Mouse (Mus musculus) ovary, adult 18-20 months (tissue): ENCODE measurements around the gene Stra6.
A peak's percentile ranks its signal among the peaks of the same experiment; 100 is the strongest.

Experiments used
- DNase-seq: peaks from one replicate; pipeline ENCODE4 v3.0.0; 2022; ENCODE audit warnings: low spot score, mixed read lengths

The Stra6 gene

DNA sequence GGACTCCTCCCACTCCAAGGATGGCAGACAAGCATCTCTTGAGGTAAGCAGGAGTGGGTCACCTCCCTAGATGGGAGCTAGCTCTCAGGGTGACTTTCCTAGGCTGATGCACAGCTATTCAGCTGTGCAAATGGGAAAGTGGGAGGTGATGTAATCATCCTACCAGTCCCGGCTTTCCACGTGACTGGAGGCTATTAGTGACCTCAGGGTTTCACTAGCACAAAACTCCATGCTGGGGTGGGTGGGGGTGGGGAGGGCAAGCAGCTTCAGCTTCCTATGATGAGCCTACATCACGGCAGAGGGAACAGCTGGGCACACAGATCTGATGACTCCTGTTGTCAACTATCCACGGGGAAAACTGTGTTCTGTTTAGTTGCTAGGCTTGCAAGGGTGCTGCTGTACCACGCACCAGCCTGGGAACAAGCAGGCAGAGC is 111.2 kb downstream of the Stra6 start:
- no peak for DNase-seq

DNA sequence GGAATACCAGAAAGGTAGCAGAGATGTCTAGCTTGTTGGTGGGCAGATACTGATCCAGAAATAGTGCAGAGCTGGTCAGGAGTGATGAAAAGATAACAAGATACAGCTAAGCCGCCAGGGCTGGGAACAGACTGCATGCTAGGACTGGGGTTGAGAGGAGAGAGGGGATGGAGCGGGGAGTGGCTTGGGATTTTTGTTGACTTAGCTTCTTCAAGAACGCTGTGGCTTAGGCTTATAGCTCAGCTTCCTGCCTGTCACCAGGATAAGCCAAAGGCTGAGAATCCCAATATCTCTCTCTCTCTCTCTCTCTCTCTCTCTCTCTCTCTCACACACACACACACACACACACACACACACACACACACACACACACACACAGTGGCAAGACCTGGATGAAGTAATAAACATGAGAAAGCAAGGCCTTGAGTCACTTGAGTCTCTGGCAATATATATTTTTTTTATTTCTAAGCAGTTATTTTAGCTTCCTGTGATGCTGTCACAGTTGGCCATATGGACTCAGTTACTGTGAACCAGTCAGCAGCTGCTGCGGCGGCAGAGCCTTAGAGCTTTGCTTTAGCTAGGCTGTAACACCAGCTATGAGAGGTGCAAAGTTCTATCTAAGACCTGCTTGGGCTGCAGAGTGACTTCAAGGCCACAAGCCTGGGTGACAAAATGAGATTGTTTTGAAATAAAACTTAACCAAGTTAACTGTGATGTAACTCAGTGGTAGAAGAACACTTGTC is 112.3 kb downstream of the Stra6 start:
- DNase-seq, result no peak

DNA sequence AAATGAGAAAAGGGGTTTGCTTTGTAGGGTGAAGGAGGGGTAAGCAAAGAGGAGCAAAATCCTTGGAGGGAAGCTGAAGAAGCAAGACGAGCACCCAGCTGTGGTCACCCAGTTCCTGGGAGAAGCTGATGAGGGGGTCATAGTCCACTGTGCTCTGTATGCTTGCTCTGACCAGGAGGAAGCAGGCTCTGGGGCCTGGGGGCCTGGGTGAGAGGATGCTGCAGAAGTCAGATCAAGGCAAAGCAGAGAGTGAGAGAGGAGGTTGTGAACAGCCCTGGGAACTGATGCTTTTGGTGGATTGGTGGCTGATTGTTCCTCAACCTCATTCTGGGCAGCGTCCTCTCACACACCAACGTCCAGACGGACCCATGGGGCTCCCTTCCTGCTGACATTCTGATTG is 113.6 kb downstream of the Stra6 start:
- DNase-seq, result no peak

DNA sequence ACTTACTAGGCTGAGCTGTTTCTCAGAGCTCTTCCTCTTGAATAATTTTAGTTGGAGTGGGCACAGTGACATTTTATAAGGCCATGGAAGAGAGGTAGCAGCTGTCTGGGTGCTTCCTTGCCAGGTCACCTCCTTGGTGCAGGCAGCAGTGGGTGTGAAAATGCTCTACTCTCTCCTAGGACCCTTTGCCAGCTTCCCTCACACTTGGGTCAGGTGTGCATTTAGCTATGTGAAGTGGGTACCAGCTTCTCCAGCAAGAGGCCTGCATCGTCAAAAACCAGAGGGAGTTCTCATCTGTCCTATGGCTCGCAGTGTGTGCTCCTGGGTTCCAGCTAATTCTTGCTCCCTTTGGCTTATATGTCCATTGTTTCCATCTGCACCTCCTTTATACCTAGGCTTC is 115.8 kb downstream of the Stra6 start:
- DNase-seq, result no peak

DNA sequence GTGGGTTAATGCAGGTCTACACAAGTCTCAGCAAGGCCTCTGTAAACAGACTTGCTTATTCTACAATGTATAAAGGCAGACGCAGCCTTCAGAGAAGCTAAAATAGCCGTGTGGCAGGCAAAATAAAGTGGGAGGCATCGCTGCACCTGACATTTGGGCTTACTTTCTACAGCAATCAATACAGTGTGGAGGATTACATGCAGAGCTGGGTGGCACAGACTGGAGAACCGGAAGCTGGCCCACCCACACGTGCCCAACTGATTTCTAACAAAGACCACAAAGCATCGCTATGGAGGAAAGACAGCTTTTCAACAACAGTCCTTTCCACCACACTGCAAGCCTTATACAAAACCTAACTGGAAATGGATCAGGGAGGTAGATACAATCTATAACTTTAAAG is 120.9 kb downstream of the Stra6 start:
- no peak for DNase-seq

DNA sequence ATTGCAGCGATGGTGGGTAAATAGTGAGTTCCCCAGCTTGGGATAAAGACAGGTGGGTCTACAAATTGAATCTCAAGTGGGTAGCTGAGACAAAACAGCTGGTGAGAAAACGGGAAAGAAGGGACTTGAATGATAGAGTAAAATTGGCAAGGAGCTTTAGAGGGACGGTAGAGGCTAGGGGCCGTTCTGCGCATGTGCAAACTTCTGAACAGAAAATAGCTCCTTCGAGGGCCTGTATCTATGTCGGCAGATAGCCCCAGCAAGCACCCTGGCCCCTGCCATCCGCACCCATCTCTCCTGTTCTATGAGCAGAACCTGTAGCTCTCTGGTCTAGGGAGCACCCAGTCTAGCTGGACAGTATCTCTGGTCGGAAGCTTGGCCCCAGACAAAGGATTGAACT is 130.6 kb downstream of the Stra6 start:
- DNase-seq, result no peak

DNA sequence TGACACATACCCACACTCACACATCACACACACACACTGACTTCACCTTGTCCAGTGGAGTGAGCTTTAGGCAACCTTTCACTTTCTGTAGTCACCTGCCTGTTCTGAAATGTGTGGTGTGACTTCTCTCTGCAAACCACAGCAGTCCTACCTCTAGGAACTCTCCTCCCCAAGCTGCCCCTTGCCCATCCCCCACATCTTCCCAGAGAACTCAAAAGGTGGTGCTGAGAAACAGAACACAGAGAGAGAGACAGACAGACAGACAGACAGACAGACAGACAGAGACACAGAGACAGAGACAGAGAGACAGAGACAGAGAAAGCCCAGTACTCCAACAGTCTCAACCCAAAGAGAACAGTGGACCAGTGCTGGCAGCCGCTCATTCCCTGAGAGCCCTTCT is 132.1 kb downstream of the Stra6 start:
- DNase-seq, result no peak

DNA sequence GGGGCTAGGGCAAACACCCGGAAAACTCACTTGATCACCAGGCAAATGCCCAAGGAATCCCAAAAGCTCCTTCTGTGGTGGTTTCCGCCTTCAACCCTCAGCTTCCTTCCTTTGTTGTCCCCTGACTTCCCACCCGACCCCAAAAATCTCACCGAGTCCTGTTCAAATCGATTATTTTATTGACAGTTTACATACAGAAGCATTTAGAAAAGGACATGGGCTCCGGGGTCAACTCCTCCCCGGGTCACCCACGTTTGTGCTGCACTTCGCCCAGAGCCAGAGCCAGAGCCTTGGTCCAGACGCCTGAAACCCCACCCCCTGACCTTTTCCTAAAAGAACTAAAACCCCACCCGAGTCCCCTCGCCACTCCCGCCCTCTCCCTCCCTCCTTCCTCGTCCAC is 132.6 kb downstream of the Stra6 start:
- no peak for DNase-seq

DNA sequence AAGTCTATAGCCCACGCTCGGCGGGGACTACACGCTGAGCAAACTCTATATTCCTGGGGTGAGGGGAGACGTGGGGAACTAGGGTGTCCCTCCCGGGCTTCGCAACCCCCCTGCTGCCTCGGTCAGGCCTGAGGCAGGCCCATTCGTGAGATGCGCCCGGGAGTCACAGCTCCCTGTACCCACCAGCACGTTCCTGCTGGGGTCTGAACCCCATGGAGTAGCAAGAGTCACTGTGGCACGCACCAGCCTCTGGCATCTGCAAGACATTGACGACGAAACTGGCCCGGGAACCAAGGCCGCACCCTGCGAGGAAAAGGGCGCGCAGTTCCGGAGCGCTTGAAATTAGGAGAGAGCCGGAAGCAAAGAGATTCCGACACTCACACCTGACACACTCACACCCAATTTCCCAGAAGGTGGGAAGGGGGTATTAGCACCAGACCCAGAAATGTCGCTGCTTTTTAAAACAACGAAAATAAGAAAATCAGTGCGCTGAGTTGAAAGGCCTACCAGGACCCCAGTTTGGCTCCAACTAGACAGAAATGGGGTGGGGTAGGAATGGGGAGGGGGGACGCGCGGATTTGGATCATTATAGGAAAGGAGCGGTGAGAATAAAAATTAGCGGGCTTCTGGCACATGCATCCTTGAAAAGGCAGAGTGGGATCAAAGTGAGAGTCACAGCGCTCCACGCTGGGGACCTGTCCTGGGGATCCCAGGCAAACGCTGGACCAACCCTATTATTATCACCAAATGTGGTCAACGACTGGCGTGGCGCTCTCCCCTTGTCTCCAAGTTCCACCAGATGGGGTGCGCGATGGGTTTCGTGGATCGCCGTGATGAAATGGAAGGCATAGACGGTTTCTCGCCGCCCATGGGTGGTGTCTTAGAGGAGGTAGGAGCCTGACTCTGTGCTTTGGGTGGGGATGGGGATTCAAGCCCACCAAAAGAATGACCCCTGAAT is 133.3 kb downstream of the Stra6 start:
- DNase-seq, result no peak

DNA sequence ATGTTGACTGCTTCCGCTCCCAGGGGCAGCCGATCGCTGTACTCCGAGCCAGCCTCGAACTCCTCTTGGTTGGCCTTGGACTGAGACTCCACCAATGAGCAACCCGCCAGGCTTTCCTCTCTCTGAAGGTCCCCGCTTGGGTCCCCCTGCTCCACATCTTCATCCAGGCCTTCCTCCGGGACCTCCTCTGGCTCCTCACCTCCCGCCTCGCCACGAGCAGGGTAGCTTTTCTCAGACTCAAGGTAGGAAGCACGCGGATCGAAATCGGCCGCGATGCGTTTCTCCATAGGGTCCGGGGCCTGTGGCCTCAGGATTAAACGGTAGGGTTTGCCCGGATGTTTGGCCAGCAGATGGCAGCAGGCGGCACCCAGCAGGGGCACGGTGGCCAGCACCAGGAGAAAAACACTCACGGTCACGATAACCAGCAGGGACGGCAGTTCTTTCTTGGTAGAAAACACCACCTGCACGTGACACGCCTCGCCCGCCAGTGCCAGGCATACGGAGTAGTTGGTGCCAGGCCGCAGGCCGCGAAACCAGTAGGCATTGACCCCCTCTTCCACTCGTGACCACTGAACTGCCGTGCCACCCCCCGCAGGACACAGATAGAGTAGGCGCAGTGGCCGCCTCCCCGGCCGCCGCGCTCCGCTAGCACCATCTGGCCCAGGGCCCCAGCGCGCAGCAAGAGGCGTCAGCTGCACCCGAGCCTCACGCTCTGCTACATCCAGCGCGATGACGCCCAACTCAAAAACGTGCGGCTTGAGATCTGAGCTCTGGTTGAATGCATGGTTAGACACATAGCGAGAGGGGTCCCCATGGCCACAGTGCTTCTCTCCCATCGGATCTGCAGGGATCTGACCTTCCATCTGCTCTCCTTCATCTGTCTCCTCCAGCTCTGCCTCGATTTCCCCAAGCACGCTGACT is 134.5 kb downstream of the Stra6 start:
- DNase-seq, result peak; percentile 41

DNA sequence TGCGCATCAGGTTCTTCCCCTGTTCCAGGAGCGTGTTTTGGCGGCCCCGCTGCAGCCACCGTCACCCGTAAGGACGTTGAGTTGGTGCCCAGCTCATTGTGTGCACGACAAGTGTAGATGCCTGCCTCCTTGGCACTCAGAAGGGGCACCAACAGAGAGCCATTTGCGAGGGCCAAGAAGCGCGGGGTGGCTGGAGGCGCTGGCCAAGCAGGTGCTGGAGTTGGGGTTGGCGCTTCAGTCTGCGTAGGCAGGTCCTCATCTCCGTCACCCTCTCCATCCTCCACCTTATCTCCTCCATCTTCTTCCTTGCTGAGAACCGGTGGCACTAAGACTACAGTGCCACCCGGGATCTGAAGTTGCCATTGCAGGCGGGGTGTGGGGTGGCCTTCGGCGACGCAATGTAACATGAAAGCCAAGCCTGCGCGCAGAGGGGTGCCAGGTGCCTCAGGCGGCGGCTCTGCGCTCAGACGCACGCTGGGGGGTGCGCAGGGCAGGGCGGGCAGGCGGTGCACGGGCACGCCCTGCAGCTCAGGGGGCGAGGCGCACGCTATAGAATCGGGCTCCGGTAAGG is 135.3 kb downstream of the Stra6 start:
- DNase-seq, result no peak

DNA sequence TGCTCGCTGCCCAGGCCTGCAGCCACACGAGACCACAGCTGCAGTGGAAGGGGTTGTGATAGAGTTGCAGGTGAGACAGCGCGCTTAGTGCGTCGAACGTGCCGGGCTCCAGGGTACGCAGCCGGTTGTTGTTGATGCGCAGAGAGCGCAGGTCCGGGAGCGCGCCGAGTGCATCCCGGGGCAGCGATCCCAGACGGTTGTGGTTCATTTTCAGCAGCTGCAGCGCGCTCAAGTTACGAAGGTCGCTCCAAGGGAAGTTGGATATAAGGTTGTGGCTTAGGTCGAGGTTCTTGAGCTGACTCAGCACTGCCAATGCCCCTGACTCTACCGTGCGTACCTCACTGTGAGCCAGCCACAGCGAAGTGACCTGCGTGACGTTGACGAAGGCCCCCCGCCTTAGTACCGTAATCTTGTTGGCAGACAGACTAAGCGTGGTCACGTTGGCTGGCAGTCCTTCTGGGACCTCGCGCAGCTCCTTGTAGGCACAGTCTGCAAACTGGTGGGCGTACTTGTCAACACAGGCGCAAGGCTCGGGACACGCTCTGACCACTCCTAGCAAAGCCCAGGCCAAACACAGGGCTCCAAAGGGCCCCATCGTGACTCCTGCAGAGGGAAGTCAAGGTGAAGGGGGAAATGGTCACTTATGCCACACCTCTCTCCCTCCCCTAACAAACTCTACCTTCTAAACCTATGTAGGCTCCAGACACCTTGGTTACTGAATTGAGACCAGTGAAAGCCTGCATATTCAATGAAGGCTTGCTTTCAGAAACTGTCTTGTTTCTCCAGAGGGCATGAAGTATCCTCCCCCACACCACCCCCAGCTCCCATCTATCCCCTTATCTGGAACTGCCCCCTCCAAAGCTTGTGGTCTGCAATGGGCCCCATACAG is 136.0 kb downstream of the Stra6 start:
- DNase-seq, result no peak

DNA sequence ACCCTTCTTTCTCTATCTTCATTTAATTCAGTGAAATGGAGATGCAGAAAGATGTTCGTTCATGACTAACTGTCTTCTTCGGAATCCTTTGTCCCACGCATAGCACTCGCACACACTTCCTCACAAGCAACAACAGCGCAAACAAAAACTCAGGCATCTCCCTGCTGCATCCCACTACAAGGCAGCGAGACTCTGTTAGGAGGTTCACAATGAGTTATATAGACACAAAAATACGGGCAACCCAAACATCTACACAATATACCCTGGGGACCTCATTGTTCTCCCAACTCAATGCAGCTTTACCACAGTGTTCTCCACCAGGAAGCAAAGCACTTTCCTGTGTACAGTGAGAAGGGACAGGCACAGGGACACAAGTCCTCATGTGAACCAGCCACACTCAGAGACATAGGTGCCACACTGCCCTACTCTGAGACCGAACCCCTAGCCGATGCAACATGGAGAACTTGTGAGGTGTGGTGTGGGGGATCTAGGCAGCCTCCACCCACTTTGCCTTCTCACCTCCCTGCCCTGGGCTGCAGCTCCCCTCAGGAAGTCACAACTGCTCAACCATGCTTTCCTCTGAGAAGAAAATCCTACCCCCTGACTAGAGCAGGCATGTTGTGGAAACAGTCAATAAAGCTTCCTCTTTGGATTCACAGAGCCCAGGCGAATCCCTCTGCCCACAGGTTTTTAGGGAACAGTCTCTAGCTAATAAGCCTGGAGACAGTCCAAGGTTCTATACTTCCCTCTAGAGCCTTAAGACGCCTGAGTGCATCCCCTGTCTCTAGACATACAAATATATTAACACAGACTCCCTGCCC is 136.9 kb downstream of the Stra6 start:
- no peak for DNase-seq

DNA sequence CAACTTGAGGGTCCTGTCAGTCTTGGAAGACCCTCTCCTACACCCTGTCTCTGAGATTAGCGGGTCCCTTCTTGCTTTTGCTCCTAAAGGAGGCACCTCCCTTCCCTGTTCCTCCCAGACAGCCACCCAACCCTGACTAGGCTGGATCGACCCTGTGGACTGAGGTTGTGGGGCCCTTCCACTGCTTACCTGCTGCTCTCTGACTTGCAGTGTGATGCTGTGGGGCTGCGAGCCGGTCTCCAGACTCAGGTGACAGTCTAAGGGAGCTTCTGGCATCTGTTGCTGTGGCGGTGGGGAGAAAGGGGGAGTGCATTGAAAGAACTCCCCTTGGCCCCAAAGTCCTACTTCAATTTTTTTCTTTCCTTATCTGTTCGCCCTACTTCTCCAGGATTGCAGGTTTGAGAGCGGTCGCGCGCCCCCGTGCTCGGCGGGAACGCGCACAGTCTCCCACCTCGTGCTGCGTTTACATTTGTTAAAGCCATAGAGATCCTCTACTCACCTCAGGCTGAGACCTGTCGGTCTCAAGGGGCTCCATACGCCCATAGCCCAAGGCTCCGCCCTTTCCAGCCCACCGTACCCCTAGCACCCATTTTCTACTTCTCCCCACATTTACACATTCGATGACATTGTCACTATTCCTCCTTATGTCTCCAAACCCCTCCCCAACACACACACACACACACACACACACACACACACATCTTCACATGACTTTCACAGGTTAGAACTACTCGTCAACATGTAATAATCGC is 137.7 kb downstream of the Stra6 start:
- no peak for DNase-seq

DNA sequence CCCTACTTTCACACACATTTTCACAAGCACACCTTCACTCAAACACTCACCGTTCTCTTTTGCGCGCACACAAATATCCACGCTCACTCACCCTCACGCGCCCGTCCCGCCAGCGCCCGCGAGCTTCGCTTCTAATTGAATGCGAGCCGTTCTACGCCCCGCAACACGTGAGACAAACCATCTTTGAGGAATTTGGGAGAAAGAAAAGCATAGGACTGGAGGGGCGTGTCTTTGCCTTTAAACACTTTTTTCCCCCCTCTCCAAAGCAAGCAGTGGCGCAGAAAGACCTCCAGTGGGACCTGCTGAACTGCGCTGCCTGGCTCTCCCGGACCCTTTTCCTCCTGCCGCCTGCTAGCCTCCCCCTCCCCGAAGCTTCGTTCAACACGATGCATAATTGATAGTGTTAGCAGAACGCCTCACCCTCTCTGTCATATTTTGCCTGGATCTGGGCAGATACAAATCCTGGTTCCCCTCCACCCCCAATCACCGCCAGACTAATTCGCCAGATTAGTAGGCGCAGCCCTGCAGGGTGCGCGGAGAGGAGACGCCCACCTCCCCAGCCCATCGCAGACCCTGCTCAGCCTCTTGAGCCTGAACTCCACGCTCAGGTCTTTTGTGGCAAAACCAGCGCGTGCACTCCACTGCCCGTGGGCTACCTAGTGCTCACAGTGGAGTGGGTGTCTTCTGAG is 138.4 kb downstream of the Stra6 start:
- DNase-seq, result no peak

DNA sequence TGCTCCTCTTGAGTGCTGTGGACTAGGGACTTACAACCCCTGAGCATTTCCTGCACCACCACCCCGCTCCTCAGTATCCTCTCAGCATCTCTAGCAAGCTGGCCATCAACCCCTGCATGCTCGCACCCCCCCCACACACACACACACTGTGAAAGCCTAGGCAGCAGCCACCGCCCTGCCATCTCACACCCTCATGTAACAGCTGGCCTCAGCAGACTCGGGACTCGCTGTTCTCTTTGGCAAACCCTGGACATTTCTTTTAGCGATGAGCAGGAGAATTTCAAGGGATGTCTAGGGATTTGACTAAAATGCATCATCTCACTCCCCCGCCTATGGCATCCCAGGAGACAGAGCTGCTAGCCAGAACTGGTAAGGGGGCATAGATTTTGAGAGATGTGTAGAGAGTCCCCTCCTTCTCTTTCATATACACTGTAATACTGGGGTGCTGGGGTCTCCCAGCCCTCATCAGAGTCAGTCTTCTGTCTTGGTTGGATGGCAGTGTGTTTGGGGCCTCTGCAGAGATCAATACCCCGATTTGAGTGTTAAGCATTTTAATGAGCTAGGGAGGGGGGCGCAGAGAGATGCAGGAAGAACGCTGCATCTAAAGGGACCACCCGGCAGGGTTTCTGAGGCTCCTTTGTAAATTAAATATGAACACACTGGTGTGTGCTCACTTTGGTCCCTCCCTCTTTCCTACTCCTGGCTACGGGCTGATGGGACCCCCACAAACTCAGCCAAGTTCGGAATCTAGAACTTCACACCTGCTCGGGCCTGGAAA is 139.3 kb downstream of the Stra6 start:
- DNase-seq, result no peak
